Mouse (Mus musculus): ENCODE data around the gene Cyp21a1. TPM values are rescaled to one million over a fixed set of nuclear protein-coding genes. Genes with fewer than 3 reads are reported as not detected.
"Not testable (repeated sequence)": the region's sequence is repeated elsewhere in the genome, so short reads cannot be mapped to it uniquely, and the experiment has no call there.

The Cyp21a1 gene
- not detected for polyA plus RNA-seq (2017; shearing (Covaris generic))

DNA sequence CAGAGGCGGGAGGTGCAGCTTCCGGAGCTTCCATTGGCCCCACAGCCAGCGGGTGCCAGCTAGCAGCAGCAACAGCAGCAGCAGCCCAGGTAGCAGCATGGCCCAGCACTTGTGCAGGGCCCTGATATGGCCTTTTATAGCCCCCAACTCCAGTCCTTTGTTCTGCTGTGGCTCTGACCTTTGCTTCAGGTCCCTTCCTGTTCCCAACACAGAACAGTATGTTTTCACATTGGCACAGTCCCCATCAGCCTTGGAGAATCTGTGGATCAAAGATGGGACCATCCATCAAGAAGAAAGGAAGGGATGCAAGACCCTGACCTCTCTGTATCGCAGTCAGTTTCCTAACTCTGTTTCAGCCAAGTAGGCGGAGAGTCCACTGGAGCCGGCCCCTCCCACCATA, at the start of gene Cyp21a1:
TSS of gene Cyp21a1 (minus strand) at position 261 of the 400 bp plus-strand sequence.
- ATAC-seq: not testable (repeated sequence)

DNA sequence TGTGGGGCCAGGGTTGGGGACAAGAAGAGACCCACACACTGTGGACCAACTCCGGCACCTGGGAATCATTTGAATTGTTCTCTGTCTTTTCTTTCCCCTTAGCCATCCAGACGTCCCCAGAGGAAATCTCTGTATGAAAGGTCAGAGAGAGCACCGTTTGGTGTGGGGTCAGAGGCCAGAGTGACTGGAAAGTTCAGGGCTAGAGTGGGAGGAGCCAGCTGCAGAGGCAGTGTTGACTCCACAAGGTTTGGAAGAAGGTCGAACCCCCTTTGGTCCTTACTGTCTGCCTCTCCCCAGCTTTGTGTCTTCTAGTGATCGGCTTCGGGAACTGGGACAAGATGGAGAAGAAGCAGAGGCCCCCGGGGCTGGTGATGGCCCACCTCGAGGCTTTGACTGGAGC, 49.1 kb upstream of the Cyp21a1 start:
- no peak for ATAC-seq

DNA sequence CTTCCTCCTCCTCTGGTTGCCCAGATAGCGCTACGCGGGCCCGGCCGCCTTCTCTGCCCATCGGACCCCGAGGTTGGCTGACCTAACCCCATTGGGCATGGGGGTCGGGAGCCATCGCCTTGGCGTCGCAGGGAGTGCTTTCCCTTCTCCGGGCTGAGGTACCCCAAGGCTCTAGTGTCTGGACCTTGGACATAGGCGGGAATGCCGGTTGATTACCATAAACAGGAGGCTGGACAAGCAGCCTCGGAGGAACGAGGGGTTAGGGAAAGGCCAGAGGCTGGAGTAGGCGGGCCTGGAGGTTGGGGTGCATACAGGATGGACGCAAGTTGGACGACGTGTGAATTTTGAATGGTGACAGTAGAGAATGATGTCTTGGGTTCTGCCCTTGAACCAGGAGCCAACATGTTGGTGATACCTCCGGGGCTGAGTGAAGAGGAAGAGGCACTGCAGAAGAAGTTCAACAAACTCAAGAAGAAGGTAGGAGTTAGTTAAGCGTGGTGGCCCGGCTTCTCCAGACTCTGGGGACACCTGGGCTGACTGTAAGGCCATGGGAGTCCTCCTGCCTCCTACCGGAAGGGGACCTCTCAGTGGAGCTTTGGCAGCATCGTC, 46.3 kb upstream of the Cyp21a1 start:
- no peak for ATAC-seq

DNA sequence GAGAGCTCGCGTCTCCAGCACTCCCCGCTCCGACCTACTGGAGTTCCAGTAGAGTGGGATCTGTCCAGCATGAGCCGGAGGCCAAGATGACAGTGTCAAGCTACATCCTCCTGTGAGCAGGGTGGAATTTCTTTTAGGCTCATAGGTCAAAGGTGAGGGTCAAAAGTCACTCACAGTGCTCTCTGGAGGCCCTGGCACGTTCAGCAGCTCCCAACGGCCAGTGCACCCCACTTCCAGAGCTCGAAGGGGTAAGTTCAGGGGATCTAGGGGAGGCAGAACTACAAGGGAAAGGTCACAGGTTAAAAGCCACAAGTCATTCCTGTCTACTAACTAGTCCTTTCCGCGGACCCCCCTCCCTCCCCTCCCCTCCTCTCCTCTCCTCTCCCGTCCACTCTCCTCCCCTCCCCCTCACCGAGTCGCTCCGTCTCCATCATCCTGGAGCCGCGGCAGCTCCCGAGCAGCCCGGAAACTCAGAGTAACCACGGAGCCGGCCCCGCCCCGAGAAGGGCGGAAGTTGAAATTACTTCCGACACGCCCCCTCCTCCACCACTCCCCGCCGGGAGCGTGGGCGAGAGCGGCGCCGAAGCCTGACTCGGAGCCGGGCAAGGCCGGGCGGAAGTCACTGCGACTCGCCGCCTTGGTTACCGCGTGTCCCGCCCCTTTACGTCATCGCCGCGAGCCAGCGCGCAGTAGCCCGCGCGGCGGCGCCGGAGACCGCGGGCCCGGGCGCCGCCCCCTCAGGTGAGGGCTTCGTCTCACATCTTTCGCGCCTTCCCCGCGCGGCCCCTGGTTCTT, 45.6 kb upstream of the Cyp21a1 start, which contains the start of the genes Skiv2l and Nelfe:
TSS of gene Skiv2l (minus strand) at position 489 of the 795 bp plus-strand sequence.
TSS of gene Nelfe (plus strand) at position 670 of the 795 bp plus-strand sequence.
- peak; percentile 98 for ATAC-seq

DNA sequence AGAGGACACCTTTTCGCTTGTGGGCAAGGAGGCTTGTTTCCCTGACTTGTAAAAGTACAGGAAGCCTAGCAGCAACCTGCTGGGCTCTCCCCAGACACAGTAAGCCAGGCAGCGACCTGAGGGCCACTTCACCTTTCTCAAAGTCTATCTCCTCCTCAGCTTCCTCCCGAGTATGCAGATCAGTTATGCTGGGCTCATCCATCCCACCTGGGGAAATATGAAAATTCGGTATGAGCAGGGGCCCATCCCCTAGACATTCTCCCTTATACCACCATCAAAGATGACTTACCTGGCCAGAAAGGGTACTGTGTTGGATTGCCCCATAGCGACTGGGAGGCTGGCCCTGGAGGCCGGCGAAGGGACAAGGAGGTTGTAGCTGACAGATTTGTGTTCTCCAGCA, 43.3 kb upstream of the Cyp21a1 start:
- no peak for ATAC-seq

DNA sequence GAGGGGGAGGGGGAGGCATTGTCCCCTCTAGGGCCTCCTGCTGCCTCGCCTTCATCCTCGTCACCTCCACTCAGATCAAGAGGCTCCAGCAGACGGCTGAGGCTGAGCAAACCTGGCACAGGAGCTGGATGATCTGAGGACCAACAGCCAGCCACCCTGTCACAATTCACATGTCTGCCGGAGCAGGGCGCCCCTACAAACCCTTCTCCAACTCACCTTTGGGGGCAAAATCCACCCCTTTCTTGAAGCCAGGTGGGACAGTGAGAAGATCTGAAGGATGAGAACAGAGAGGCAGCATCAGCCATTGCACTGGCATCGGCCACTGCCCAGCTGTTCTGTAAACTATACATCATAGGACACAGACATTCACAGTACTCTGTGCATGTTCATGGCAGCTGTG, 42.8 kb upstream of the Cyp21a1 start:
- ATAC-seq: no peak

DNA sequence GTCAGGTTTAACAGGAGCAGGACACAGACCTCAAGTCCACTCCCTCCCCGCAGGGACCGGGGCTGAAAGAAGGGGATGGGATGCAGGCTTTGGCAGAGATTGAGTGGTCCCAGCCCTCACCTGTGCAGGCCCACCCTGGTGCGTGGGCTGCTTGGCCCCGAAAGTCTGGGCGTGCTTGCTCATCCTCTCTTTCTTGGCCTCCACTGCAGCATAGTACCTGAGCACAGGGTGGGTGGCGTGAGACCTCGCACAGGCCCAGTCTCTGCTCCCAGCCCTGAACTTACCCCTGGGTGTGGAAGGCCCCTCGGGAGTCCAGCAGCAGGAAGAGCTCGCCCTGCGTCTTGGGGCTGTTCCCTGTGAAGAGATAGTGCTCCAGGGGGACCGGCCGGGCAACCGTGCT, 40.5 kb upstream of the Cyp21a1 start:
- ATAC-seq: no peak

DNA sequence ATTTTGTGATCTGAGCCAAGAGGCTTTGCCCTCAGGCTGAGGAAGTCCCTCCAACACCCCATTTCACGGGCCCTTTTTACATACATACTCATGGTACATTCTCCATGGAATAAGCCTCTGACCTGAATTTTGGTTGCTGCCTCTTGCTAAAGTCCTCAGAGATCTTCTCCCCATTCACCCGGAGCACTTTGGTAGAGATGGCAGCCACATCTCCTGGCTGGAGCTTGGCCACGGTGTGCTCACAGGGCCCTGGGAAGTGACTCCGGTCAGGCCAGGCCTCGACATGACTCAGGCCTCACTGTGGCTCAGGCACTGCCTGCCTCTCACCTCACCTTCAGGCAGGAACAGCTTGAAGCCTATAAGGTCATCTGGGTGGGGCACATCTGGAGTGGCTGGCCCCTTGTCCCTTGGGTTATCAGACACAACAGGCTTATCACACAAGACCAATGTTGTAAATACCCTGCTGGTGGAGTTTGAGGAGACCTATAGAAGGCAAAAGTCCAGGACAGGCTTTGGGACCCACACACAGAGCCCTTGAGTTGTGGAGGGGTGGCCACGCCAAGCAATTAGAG, 36.5 kb upstream of the Cyp21a1 start:
- no peak for ATAC-seq

DNA sequence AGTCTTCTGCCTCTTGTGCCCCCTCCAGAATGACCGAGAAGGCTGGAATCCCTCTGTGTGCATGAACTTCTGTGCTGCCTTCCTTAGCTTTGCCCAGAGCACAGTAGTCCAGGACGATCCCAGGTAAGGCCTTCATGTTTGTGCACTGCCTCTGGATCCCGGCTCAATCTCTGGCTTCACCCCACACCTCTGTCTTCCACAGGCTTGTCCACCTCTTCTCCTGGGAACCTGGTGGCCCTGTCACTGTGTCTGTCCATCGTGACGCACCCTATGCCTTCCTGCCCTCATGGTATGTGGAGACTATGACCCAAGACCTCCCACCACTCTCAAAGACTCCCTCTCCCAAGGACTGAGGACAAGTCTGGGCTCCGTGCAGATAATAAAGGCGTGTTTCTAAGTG, 34.4 kb upstream of the Cyp21a1 start:
- no peak for ATAC-seq

DNA sequence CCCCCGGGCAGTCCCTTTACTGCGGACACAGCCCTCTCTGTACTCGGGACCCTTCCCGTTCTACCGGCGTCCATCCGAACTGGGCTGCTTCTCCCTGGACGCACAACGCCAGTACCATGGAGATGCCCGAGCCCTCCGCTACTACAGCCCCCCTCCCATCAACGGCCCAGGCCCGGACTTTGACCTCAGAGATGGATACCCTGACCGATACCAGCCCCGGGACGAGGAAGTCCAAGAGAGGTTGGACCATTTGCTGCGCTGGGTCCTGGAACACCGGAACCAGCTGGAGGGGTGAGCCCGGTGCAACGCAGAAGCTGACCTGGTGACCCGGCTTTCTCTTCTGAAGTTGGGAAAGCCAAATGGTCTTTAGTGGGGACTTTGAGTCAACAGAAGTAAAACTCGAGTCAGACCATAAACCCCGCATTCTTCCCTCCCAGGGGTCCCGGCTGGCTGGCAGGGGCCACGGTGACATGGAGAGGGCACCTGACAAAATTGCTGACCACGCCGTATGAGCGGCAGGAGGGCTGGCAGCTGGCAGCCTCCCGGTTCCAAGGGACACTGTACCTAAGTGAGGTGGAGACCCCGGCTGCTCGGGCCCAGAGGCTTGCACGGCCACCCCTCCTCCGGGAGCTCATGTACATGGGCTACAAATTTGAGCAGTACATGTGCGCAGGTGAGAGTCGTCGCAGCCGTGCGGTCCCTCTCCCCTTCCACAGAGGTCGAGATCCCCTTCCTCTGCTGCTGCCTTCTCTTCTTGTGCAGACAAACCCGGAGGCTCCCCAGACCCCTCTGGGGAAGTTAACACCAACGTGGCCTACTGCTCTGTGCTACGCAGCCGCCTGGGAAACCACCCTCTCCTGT, 33.3 kb upstream of the Cyp21a1 start:
- no peak for ATAC-seq

DNA sequence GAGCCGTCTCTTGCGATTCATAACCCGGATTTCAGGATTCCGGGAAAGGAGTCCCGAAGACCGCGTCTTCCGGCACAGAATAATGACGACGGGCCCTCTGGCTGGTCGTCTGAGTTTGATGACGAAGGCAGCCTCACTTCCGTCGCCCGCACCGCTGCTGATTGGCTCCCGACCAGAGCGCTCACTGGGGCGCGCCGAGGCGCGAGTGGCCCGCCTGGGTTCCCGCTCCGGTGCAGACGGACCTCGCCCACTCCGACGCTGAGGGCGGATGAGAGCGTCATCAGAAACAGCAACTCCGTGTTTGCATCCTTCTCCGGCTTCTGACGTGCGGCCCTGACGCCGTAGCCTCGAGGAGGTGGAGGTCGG, 32.5 kb upstream of the Cyp21a1 start, which contains the start of the genes Stk19 and Dxo:
TSS of gene Stk19 (minus strand) at position 90 of the 366 bp plus-strand sequence.
TSS of gene Dxo (plus strand) at position 164 of the 366 bp plus-strand sequence.
- peak; percentile 96 for ATAC-seq

DNA sequence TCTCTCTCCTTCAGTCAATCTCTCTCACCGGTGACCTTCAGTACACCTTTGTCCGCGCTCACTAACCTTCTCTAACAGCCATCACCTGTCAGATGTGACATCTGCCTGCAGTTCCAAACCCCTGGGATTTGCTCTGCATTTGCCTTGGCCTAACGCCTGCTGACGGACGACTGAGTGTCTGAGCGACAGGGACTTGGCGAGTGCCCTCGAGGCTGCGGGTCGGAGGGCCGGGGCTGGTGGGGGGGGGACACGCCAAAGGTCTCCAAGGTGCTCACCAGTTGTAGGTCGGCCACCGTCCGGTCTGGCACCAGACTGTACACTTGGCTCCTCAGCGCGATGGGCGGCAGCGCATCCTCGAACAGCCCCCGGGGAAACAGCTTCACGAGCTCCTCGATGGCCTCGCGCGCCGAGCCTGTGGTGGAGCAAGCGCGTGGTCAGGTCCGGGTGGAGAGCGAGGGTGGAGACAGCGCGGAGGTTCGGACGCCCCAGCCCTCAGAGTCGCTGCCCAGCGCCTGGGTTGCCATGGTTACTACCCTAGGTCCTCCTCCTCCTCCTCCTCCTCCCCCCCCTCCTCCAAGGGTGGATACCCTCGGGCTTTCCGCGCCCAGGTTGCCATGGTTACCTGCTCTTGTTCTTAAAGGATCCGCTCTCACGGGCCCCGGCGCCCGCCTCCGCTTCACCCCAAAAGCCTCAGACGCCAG, 31.9 kb upstream of the Cyp21a1 start:
- peak; percentile 20 for ATAC-seq

DNA sequence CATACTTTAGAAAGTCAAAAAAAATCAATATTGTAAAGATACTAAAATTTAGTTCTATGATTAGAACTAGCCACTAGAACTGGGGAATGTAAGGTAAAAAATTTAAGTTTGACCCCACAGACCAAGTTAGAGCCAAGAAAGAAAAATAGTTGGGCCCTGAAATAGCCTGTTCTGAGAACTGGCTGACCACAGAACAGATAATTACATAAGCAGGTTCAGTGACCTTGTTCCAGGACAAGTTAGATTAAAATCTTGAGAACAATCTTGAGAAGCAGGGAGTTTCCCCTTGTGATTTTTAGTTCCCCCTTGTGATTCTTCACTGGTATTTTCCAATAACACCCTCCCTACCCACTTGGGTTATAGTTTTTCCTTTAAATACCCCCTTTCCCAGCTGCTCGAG, 26.4 kb upstream of the Cyp21a1 start:
- ATAC-seq: not testable (repeated sequence)

DNA sequence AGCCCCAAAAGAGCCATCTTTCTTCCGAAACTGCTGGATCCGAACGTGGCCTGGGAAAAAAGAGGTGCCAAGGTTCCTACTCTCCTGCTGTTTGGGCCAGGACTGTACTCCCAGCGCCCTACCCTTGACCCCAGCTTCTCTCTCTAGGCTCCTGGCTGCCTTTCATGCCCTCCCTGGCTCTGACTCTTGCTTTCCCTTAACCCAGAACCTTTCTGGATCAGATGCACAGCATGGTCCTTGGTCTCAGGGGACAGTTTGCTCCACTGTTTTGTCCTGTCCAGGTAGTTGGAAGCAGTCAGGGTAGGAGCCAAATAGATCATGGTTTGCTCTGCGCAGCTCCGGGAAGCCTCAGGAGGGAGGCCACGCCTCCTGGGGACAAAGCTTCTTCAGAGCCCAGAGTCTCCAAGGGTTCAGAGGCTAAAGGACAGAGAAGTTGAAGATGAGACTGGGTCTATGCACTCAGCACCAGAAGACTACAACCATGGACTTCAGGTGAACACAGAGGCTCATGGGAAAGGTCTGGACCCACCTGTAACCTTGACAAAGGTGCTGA, 10.5 kb upstream of the Cyp21a1 start:
- ATAC-seq: no peak

DNA sequence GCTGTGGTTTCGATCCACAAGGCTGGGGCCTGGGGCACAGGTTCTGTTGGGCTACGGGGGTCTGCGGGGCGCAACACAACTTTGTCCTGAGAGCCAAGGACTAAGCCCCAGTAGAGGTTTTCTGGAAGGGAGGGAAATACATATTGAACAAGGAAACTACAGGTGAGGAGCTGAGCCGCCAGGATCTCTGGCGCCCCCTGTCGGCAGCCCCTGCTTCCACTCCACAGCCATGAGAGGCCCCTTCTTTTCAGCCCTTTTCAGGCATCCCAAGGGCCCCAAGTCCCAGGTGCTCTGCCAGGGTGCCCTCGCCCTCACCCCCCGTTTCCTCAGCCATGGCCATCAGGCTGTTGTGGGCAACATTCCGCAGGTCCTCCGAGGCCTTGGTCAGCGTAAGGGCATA, 9.4 kb upstream of the Cyp21a1 start:
- ATAC-seq: not testable (repeated sequence)

DNA sequence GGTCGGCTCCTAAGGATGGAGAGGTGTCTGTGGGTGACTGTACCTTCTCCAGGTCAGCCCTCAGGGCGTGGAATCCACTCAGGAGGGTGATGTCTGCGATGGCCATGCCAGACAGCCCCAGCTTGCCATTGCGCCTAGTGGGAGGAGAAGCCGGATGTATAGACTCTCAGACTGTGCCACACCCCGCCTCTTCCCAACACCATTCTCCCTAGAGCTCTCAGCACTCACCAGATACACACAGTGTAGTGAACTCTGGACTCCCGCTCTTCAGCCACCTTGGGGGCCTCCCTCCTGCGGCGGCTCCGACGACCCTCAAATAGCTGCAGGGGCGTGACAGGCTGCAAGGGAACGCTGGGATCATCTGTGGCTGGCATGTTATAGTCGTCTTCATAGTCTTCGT, 6.9 kb upstream of the Cyp21a1 start:
- ATAC-seq: no peak

DNA sequence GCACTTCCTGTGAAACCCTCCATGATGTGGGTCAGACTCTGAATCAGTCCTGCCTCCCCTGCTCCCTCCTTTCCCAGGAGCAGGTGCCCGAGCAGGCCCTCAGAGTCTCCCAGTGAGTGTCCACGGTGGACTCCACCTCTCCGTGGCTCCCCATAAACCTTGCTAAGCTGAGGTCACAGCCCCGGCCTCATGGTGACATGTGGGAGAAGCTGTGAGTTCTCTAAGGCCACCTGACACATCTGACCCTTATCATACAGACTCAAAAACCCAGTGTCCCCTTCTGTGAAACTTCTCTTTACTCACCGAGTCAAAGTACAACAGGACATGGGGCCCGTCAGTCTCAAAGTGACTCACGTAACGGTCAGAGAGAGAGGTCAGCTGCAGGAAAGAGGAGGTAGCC, 6.5 kb upstream of the Cyp21a1 start:
- ATAC-seq: not testable (repeated sequence)

DNA sequence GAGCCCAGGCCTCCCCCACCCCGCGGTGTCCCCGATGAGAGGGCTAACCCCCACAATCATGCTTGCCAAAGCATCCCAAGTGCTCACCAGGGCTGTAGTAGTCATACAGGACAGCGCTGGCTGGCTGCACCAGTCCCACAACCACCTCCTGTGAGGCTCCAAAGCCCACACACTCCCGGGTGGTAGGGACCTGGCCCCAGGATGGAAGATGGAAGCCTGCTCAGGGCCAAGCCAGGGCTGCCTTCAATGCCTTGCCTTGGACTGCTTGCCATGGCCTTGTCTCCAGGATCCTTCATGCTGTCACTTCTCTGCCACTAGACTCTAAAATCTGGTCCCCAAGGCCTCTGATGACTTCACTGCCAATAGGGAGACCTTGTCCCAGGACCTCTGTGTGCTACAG, 6.0 kb upstream of the Cyp21a1 start:
- ATAC-seq: not testable (repeated sequence)

DNA sequence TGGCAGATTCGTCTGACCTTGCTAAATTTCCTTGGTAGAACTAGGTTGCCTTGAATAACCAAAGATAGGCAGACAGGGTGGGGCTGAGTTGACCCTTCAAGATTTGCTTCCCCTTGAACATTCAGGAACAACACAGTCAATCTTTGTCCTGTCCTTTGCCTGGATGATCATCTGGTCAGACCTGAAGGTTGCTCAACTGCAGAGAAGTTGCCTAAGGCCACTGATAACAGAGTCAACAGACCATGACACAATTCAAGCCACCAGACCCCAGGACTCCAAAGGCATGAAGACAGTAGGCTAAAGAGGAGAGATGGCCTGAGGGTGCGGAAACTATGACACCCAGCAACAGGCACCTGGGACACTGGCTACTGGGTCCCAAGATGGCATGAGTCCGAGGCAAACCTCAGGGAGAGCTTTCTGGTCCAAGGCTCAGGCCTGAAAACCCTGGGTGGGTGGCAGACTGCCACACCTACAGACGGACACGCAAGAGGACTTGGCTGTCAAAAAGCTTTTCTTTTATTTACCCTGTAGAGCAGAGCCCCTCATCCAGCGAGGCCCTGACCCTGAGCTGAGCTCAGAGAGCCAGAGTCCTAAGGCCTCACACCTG, 4.3 kb upstream of the Cyp21a1 start:
- ATAC-seq: no peak

DNA sequence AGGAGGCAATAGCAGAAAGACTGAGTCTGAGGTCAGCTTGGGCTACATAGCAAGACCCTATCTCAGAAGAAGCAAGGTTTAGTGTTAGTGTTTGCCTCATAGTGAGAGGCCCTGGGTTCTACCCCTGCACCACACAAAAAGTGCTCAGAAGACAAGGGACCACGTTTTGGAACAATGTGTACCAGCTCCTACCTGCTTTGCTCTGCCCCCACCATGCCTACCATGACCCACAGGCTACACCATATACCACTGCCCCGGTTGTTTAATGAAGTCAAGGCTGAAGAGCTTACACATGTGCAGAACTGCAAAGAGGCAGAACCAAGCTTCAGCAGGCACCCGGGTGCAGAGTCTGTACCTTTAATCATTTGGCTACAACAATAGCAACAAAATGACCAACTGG, 2.8 kb upstream of the Cyp21a1 start:
- ATAC-seq: no peak

DNA sequence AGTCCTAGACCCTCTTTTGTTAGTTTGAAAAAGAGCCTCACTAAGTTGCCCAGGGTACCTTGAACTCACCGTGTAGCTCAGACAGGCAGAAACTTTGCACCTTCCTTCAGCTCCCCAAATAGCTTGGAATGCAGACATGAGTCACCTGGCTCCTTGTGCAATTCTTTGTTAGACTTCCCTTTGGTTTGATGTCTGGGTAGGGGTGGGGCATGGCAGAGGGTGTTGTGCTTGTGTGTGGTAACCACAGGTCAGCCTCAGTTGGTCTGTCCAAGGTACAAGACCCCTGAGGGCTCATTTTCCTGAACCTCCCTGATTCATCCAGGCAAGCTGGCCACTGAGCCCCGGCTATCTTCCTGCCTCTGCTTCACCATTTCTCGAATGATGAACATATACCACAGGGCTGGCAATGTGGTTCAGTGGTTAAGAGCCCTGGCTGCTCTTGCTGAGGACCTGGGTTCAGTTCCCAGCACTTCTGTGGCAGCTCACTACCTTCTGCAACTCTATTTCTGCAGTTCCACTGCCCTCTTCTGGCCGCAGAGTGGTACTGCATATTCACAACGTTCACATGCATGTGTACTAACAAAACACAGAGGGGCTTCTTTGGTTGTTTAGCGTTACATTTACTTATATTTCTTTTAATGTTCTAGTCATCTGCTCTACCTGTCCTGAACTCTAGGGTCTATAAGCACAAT, 656 bp upstream of the Cyp21a1 start:
- no peak for ATAC-seq
